Mouse (Mus musculus) frontal cortex, postnatal 14 days (tissue): ENCODE results near the gene Foxf1.

ENCODE experiments used
- DNase-seq, 2 experiments: peaks; one replicate each; pipeline ENCODE4 v3.0.0; 2022; ENCODE audit warnings: low spot score in 2 of 2

The Foxf1 gene

DNA sequence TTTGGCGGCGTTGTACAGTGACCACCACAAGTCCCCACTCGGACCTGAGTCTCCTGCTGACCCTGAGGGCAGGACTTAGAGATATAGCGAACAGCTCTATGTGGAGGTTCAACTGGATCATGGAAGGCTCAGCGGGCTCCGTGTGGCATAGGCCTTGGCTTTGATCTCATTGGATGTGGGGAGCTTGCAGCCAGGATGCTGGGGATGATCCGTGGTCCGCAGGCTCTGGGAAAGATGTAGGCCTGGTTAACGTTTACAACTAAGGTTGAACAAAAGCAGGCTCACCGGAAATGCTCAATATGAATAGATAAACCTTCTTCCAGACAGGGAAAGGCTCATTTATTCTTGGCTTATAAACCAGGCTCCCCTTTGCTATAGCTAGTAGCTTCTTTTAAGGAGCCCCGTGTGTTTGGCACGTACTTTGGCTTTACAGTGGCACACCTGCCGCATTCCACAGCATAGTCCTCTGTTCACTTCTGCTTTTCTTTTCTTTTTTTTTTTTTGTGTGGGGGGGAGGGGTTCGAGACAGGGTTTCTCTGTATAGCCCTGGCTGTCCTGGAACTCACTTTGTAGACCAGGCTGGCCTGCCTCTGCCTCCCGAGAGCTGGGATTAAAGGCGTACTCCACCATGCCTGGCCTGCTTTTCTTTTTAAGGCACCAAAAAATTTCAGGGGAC lies 45.2 kb downstream of the Foxf1 start:
- no peak for DNase-seq

DNA sequence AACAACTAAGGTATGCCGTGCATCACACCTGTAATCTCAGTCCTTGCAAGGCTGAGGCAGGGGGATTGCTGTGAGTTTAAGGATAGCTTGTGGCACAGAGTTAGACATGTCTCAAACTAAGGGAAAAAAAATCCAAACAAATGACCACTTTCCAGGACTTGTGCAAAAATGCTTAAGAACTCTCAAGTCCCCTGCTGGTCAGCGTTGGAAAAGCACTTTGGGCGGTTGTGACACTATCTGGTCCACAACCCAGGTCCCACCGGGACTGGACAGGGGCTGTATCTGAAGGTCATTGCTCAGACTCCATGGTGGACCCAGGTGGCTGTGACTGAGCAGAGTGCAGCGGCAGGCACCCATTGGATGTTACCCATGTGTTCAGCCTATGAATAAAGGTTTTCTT lies 46.3 kb downstream of the Foxf1 start:
- DNase-seq, result no peak

DNA sequence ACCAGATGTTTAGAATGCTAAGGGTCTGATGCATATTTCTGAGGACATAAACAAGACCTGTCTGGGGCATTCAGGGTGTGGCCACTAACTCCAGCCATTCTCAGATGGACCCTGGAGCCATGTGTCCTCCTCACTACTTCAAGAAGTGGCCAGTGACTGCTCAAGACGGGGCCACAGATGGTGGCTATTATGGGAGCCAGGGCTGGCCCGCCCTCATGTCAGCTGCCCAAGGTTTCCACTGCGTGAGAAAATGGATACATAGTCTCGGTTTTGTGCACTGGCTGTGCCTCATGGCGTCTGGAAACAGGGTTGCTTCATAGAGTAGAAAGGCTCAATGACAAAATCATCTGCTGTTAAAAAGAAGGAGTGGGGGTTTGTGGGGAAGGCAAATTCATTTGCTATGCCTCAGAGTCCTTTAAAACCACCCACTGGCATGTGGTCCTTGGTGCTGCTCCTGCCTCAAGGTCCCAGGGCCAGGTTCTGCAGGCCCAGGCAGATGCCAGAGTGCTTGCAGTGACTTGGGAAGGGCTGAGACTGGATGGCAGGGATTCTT lies 48.9 kb downstream of the Foxf1 start:
- DNase-seq, result no peak

DNA sequence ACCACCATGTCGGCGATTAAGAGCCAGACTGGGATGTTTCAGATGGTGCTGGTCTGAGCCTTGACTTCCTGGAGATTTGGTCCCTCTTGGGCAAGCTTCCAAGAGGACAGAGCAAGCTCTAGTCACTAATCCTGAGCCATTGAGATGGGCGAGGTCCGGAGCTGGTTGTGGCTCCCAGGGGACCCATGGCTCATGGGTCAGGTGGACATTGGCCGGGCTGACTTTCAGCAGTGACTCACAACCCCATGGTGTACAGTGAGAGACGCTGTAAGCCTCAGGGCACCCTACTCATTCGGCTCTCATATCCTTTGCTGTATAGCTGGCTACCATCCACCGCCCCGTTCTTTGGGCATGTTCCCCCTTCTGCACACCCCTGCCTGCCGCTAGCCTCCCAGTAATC lies 49.9 kb downstream of the Foxf1 start:
- DNase-seq, result no peak

DNA sequence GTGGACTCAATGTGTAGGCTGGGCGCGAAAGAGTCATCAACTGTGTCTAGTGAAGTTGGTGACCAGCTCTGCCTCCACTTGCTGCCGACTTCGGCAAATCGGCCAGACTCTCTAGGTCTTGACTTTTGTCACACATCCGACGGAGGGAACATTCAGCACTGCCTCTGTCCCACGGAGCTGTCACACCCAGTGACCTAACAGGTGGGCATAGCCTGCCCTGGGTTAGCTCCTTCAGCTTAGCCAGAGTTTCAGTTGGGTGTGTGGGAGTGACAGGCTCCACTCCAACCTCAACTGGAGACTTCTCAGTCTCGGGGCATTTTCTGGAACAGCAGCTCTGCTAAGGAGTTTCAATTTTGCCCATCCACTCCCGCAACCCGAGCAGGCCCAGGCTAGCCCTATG lies 50.3 kb downstream of the Foxf1 start:
- no peak for DNase-seq

DNA sequence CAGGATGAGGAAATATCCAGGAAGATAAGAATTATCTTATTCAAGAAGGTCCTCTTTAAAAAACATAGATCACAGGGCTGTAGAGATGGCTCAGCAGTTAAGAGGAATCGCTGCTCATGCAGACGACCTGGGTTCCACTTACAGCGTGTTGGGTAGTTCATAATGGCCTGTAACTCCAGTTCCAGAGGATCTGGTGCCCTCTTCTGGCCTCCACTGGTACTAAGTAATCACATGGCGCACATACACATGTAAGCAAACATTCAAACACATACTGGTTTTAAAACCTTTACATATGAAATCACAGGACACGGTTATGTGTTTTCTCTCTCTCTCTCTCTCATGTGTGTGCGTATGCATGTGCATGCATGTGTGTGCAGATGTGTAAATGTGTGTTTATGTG lies 52.7 kb downstream of the Foxf1 start:
- no peak for DNase-seq
